8 mouse cellular contexts compared by ENCODE assay signal in the genomic region with DNA sequence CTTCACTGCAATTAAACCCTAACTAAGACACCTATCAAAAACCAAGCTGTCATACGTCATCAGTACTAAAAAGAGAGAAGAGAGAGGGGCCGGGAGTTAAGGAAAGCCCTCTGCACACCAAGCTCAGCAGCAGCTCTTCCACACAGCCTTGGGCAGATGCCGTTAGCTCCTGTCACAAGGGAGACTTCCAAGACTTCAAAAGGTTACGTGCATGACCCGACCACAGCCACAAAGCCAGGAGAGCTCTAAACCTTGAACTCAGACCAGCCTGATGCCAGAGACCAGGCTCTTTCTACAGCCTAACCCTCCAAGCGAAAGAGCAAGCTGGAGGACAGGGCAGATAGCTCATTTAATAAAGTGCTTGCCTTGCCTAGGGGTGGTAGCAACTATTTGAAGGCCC.
"Had no signal": no experiment of that assay in that cellular context is flagged by ENCODE, and none has a peak within 500 bp of the region (broad histone marks: within the 10 kb centered on the region; RNA-seq: fewer than 3 reads in every experiment).

No protein-coding gene starts in this region.

- DNase-seq: lung, adult 18-20 months; lung, embryonic 14.5 days; lung, postnatal 10 days; lung, postnatal 4 days; right cerebral cortex, postnatal 14 days; thymus, adult 2 months; thymus, postnatal 25 days; thymus, postnatal 4 days had no signal
